Mouse (Mus musculus): ENCODE data around the gene Lrrn4cl. TPM values are rescaled to one million over a fixed set of nuclear protein-coding genes. Genes with fewer than 3 reads are reported as not detected.
"Not testable (repeated sequence)": the region's sequence is repeated elsewhere in the genome, so short reads cannot be mapped to it uniquely, and the experiment has no call there.

Lrrn4cl gene
- total RNA-seq, 2 experiments from 2014 or later: 0.76 to 0.93 TPM

DNA sequence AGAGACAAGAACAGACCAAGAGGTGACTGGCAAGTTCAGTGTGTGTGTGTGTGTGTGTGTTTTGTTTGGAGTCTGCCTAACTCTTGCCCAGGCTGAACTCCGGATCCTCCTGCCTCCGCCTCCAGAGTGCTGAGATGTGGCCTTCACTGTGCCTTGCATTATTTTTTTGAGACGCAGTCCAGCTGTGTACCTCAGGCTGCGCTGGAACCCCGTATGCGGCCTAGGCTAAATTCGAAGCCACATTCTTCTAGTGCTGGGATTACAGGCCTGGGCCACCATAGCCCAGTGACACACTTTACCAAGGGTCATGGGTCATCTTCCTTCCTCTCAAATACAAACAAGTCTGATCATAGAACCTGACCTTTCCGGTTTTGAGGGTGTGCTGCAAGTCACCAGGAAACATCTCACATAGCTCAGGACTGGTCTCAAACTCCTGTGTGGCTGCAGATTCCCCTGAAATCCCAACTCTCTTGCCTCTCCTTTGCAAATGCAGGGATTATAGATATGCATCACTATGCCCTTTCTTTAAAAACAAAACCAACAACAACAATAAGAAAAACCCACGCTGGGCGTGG lies 21.8 kb downstream of the Lrrn4cl start:
- intact Hi-C loops (cut with DNase I): no loop called here
- no peak for DNase-seq

DNA sequence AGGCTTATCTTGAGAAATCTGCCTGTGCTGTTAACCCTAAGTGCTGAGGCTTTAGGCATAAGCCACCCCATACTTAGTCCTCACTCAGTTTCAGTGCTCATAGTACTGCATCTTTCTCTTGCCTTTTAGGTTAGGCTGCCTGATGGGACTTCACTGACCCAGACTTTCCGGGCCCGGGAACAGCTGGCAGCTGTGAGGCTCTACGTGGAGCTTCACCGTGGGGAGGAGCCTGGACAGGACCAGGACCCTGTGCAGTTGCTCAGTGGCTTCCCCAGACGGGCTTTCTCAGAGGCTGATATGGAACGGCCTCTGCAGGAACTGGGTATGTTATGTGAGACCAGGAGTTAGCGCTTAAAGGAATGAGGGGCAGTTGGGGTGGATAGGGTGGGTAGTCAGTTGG lies 24.5 kb downstream of the Lrrn4cl start:
- no peak for DNase-seq
- intact Hi-C loops (cut with DNase I): no loop called here

GRCm38 (mm10) chr19:8880311-8881033 lies 29.9 kb downstream of the Lrrn4cl start, which contains the start of gene Uqcc3:
TSS of gene Uqcc3 (minus strand) at chr19:8880923.
- intact Hi-C loops (cut with DNase I): no loop called here
- peak; percentile 89 for DNase-seq

DNA sequence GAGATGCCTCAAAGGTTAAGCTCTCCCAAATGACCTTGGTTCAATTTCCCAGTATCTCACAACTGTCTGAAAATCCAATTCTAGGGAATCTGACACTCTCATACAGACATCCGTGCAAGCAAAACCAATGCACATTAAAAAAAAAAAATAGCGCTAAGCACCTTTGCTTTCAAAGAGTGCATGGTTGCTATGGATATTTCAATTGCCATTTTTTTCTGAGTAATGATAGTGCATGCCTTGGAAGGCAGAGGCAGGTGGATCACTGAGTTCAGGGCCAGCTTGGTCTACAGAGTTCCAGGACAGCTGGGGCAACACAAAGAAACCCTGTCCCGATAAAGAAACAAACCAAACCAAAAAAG lies 30.4 kb downstream of the Lrrn4cl start:
- intact Hi-C loops (cut with DNase I): no loop called here

DNA sequence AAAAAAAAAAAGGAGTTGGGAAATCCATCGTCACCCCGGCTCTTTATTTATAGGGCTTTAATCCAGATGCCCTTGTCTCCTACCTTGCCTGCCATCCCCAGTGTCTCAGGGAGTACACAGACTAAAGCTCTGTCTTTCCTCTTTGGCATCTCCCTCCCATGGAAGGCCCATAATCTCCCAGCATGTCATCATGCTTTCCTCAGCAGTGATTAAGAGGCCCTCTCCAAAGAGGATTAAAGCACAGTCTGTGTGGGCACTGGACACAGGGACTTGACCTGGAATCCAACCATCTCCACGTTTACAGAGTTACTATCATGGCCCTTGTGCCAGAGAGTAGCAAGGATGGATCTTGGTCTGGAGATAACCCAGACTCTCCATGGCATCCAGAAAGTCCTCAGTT lies 33.0 kb downstream of the Lrrn4cl start, which contains the start of the genes Lbhd1 and Gm49403:
Lbhd1 (plus strand) TSS at position 117 of the 400 bp plus-strand sequence.
Gm49403 (plus strand) TSS at position 315 of the 400 bp plus-strand sequence.
- intact Hi-C loops (cut with DNase I): no loop called here
- DNase-seq: no peak

More for the DNA sequence above, 30.4 kb downstream of the Lrrn4cl start:
- no peak for DNase-seq

GRCm38 (mm10) chr19:8886916-8887584 lies 36.5 kb downstream of the Lrrn4cl start:
- DNase-seq: no peak
- intact Hi-C loops (cut with DNase I): no loop called here

DNA sequence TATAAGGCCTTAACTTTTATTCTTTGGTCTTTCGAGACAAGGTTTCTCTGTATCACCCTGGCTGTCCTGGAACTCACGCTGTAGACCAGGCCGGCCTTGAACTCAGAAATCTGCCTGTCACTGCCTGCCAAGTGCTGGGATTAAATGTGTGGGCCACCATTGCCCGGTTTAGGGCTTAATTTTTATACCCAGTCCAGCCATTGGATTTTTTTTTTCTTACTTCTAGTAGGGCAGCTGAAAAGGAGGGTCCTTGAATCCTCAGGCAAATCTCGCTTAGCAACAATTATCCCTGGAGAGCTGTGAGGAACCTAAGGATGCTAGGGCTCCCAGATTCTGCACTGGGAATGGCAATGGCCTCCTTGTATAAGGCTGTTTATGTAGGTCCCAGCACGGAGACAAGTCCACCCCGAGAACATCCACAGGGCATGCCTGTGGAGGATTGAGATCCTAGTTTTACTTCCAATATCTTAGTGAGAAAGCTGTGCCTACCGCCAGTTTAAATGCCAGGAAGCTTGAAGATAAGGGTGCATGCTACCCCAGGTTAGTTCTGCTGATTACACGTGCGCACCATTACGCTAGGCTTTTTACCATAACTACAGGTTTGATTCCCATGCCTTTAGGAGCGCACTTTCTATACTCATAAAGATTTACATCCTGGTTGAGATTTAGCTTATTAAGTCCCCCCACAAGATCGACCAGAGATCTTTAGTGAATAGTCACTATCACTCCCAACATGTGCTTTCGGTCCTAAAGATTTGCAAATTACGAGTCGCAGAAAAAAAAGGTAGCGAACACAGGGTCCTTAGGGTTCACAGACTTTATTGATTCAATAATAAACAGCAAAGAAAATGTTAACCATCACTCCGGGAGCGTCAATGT lies 37.3 kb downstream of the Lrrn4cl start:
- DNase-seq: no peak
- intact Hi-C loops (cut with DNase I): no loop called here

GRCm38 (mm10) chr19:8888511-8889385 lies 38.2 kb downstream of the Lrrn4cl start, which contains the start of the genes 1810009A15Rik and Gm49416:
TSS of gene 1810009A15Rik (plus strand) at chr19:8888853.
TSS of gene Gm49416 (plus strand) at chr19:8888926.
- intact Hi-C loops (cut with DNase I): no loop called here
- peak; percentile 97 for DNase-seq

DNA sequence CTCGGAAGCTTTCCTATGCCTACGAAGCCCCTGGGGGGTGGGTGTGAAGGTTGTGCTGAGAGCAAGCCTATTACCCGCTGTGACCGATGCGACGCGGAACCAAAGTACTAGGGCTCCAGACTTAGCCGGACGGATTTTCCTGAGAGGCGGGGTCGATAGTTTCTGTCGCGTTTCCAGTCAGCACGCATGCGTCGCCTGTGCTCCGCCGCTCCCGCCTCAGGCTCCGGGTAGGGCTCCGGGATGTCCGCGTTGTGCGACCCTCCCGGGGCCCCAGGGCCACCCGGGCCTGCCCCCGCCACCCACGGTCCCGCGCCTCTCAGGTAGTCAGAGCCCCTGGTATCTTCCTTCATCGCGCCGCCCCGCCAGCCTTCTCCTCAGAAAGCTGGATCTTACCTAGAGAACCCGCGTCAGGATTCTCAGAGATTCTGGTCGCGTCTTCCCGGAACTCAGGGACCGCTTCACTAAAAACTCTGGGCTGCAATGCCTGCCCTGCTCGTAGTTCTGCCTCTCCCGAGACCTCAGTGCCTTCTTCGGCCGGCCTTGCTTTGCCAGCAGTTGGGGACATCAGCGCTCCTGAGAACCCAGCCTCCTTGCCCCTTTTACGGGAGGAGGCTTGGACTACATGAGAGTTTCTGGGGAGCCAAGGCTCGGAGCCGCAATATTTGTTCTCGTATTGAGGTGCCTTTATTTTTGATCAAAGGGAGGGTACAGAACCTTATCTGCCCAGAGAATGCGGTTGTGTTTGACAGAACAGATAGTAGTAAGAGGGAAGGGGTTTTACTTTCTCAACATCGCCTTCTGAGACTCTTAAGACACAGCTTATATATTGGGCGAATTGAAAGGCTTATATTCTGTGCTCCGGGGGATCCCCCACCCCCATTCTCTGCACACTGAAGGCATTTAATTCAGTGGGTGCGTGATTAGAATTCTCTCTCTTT lies 42.5 kb downstream of the Lrrn4cl start, which contains the start of gene Ints5:
Ints5 (plus strand) TSS at position 177 of the 938 bp plus-strand sequence.
- intact Hi-C loops (cut with DNase I): no loop called here
- peak; percentile 81 for DNase-seq

- intact Hi-C loops (cut with DNase I): no loop called here
- DNase-seq: no peak
Observed at GRCm38 (mm10) chr19:8895397-8895960, 44.9 kb downstream of the Lrrn4cl start.

DNA sequence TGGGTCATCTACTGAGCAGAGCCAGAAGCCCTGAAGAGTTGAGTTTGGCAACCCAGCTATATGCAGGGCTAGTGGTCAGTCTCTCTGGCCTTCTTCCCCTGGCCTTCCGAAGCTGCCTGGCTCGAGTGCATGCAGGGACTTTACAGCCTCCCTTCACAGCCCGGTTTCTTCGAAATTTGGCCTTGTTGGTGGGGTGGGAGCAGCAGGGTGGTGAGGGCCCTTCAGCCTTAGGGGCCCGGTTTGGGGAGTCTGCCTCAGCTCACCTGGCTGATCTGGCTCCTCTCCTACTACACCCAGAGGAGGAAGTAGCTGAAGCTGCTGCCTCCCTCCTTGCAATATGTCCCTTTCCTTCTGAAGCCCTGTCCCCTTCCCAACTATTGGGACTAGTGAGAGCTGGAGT lies 45.7 kb downstream of the Lrrn4cl start:
- DNase-seq; intact Hi-C loops (cut with DNase I): not testable (repeated sequence)

- peak; percentile 60 for DNase-seq
- intact Hi-C loops (cut with DNase I): not testable (repeated sequence)
Observed at GRCm38 (mm10) chr19:8897211-8897864, 46.8 kb downstream of the Lrrn4cl start.

GRCm38 (mm10) chr19:8897865-8898495 lies 47.4 kb downstream of the Lrrn4cl start, which contains the start of gene Ganab:
TSS of gene Ganab (plus strand) at chr19:8898071.
- intact Hi-C loops (cut with DNase I): no loop called here
- peak; percentile 97 for DNase-seq

DNA sequence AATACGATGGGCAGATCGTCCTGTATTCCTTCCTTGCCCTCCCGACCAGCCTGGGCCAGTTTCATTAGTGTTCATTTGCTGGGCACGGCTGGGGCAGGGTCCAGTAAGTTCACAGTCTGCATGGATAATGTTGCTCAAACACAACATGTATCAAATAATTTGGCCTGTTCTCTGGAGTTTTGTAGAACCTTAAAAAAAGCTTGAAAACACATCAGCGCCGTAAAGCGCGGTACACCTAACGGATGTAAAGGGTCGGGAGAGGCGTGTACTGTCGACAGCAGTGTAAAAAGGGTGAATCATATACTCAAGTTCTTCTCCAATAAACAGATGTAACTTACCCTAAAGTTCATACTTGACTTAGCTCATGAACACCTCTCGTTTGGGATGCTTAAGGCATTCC lies 48.0 kb downstream of the Lrrn4cl start:
- DNase-seq: no peak
- intact Hi-C loops (cut with DNase I): no loop called here

DNA sequence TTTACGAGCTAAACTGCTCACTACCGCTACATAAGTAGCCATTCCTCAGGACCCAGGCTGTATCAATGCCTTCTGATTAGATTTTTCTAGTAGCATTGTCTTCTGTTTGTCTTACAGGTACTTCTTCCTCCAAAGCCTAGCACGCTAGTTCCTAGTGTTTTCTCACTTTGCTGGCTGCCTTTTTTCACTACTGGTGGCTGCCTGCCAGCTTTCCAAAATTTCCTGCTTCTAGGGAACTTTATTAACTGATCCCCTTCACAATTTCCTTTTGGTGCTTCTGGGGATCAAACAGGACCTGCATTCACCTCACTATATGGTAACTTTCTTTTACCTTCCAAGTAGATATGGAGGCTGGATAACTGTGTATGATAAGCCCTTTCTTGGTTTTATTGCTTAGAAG lies 48.5 kb downstream of the Lrrn4cl start:
- DNase-seq: no peak
- intact Hi-C loops (cut with DNase I): no loop called here

DNA sequence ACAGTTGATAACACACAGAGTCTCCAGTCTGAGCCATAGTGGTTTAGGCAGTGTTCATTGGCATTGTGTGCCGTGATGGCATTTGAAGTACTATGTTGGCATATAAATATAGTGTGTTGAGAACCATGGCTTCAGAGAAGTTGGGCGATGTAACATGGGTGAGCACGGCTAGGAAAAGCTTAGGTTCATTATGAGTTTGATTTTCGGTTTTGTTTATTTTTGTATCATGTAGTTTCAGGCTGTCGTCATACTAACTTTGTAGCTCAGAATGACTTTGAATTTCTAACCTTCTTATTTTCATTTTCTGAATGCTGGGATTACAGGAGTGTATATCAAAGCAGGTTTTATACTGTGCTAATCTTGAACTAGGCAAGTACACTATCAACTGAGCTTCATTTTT lies 52.8 kb downstream of the Lrrn4cl start:
- no peak for DNase-seq
- intact Hi-C loops (cut with DNase I): no loop called here
